Mouse (Mus musculus) embryo, embryonic 10.5 days (tissue): ENCODE data around the gene 1700017B05Rik.
"Not testable (repeated sequence)": the region's sequence is repeated elsewhere in the genome, so short reads cannot be mapped to it uniquely, and the experiment has no call there.

Source experiments
- DNase-seq: peaks from one replicate; pipeline ENCODE4 v3.0.0-alpha.2; 2015; ENCODE audit warnings: low spot score

The 1700017B05Rik gene

DNA sequence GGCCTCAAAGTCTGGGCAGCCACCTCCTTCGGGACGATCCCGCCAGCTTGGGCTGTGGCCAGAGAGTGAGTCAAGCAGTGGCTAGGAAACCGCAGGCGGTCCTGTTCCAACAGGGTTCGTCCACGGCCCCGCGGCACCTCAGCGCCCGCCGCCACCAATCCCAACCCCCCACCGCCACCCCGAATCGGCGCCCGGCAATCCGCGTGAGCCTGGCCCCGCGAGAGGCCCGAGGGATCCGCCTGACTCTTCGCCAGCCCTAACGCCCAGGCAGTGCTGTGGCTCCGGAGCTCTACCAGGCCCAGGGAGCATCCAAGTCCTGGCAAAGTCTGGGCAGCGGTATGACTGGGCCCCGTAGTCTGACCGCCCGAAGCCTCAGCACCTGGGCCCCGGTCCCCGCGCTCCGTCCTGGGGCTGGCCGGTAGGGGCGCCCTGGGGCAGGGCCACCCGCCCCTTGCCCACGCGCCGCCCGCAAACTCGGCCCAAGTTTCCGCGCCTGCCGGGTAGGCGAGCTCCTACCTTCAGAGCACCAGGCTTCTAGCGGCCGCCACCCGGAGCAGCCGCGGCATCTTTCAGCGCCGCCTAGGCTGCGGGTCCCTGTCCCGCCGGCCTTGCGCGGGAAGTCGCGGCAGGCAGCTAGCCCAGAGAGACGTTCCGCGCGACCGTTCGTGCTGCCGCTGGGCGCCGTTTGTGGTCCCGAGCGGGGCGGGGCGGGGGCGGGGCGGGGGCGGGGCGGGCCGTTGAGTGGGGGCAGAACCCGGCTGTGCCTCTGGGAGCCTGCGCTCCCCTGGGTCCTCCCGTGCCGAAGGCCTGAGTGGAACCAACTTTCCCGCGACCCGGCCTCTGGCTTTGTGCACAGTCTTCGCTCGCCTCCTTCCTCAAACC is at the start of gene 1700017B05Rik:
Gene 1700017B05Rik, minus strand, starts transcription at position 700 of the 882 bp plus-strand sequence.
- peak; percentile 76 for DNase-seq

- no peak for DNase-seq
Observed at GRCm38 (mm10) chr9:57310895-57311294, 48.5 kb upstream of the 1700017B05Rik start.

GRCm38 (mm10) chr9:57309353-57309752 is 46.9 kb upstream of the 1700017B05Rik start:
- no peak for DNase-seq

GRCm38 (mm10) chr9:57307456-57307855 is 45.0 kb upstream of the 1700017B05Rik start:
- no peak for DNase-seq

DNA sequence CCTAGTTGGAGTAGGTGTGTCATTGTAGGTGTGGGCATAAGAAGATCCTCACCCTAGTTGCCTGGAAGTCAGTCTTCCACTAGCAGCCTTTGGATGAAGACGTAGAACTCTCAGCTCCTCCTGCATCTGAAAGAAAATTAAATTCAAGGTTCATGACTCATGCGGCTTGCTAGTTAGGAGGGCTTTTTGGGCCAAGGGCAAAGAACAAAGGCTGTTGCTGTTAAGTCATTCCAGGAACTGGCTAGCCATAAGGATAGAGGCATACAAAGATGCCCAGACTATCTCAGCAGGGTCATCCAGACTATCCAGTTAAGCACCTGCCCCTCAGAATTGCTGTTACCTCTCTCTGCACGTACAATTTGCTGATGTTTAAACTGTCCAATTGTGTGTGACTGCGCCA is 42.3 kb upstream of the 1700017B05Rik start:
- not testable (repeated sequence) for DNase-seq

DNA sequence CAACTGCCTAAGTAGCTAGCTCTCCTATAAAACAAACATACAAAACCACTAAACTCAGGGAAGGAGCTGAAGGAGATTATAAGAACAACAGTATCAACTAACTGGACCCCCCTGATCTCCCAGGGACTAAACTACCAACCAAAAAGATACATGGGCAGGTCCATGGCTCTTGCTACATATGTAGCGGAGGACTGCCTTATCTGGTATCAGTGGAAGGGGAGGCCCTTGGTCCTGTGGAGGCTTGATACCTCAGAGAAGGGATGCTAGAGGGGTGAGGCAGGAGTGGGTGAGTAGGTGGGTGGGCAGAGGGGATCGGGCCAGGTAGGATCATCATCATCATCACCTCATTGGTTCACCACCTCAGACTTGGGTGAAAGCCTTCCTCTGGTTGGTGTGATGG is 41.8 kb upstream of the 1700017B05Rik start:
- no peak for DNase-seq

DNA sequence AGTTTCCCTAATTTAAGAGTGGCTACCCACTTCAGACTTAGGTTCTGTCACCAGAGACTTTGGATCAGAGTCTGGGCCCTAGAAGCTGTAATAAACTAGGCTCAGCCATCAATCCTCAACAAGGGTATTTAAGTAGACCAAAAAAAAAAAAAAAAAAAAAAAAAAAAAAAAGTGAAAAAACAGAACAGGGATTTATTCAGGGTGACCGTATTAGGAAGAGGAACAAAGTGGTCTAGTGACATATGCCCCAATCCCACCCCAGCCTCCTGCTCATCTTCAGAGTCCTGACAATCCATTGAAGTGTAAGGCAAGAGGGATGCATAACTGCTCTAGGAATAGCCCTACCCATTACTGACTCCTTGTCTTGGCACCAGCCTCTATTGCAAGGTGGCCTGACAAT is 40.9 kb upstream of the 1700017B05Rik start:
- no peak for DNase-seq

DNA sequence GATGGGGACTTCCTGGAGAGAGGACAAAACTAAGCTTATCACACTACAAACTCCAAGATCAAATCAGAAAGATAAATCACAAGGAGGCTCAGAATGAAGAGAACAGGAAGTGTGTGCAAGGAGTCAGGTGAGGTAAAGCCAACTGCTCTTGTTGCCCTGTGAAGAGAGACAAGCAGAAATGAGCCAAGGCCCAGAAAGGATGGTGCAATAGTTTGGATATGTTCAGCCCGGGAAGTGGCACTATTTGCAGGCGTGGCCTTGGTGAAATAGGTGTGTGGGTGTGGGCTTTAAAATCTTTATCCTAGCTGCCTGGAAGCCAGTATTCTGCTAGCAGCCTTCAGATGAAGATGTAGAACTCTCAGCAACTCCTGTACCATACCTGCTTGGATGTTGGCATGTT is 38.4 kb upstream of the 1700017B05Rik start:
- no peak for DNase-seq

DNA sequence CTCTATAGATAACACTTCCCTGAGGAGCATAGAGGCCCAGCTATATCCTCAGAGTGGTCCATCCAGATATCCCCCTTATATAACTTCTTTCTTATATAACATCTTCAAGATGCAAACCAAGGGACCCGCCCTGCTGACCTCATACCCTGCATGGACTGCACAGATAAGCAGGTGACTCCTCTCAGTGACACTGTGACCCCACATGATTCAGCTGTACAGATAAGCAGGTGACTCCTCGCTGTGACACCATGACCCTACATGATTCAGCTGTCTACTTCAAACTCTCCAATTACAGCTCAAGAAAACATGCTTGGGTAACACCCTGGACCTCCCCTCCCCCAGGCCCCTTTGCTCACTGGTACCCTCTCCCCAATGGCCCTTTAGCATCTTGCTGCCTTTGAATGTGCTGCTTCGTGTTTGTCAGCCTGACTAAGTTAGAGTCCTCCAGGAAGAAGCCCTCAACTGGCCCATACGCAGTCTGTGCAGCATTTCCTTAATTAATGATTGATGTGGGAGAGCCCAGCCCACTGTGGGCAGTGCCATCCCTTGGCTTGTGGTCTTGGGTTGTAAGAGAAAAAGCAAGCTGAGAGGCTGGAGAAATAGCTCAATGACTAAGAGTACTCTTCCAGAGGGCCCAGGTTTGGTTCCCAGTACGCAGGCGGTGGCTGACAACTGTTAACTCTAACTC is 37.5 kb upstream of the 1700017B05Rik start:
- DNase-seq: peak; percentile 31

GRCm38 (mm10) chr9:57297938-57298337 is 35.5 kb upstream of the 1700017B05Rik start:
- no peak for DNase-seq

GRCm38 (mm10) chr9:57296277-57296676 is 33.9 kb upstream of the 1700017B05Rik start:
- DNase-seq: peak; percentile 23

DNA sequence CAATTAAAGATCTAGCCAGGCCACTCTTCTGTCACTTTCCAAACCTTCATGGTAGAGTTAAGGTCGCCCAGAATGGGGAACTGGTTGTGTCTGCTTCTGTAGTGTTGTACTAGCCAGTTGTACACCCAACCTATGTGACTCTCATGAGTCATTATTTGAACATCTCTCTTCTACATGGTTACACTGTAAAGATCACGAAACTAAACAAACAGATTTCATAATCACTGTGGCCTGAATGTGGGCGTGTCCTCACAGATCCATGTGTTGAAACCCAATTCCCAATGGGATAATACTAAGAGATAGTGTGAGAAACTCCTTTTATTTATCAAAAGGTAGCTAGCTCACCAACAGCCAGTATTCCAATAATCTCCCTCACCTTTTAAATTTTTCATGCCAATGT is 33.3 kb upstream of the 1700017B05Rik start:
- DNase-seq: no peak

- DNase-seq: no peak
Observed at GRCm38 (mm10) chr9:57294905-57295304, 32.5 kb upstream of the 1700017B05Rik start.

- DNase-seq: no peak
Observed at GRCm38 (mm10) chr9:57287183-57287582, 24.8 kb upstream of the 1700017B05Rik start.

GRCm38 (mm10) chr9:57283311-57283710 is 20.9 kb upstream of the 1700017B05Rik start:
- DNase-seq: no peak

GRCm38 (mm10) chr9:57282686-57283085 is 20.3 kb upstream of the 1700017B05Rik start:
- DNase-seq: no peak

DNA sequence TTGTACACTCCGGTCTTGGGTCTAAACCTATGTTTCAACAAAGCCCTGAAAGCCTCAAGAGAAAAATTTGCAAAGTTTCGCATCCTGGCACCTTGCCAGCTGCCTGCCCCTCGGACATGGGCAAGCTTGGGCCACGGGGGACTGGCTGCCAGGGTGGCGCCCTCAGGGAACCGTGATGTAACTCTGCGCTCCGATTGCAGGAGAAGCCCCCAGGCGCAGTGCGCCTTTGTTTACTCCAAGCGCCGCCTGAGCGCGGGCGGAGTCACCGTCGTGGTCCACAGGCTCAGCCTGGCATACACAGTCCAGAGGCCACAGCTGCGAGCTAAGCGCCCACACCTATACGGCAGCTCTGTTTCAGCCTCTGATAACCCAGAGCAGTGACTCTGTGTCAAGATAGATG is 19.1 kb upstream of the 1700017B05Rik start:
- DNase-seq: no peak

- DNase-seq: no peak
Observed at GRCm38 (mm10) chr9:57279441-57279840, 17.0 kb upstream of the 1700017B05Rik start.

GRCm38 (mm10) chr9:57278268-57278667 is 15.9 kb upstream of the 1700017B05Rik start:
- no peak for DNase-seq

- DNase-seq: no peak
Observed at GRCm38 (mm10) chr9:57276311-57276710, 13.9 kb upstream of the 1700017B05Rik start.

DNA sequence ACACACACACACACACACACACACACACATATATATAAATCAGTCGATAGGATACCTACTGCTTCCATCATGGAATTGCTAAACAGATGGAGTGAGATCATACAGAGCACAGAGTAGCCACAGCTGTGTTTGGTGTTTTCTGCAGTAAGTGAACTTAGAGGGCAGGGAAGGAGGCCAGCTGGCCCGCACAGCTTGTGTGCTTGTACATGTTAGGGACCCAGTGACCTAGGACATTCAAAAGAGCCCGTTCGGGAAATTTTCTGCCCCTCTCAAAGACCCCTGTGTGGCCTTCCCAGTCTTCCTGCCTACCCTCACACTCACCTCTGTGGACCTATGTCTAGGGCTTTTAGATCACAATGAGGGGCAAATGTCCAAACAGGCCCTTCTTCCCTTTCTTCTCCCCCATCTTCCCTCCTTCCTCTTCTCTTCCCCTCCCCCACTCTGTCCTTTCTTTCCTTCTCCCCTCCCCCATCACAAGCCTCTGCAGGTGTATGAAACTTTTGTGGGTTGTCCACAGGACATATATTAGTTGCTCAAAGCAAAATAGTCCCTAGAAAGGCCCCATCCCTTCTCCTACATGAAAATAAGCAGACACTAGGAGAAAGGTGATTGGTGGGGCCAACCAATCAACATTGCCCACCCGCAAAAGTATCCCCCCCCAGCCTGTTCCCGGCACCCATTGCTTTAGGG is 11.5 kb upstream of the 1700017B05Rik start:
- no peak for DNase-seq
